Mouse (Mus musculus) hindbrain, embryonic 14.5 days (tissue): Measurements from ENCODE around the gene Fbxl12. TPM values are rescaled to one million over a fixed set of nuclear protein-coding genes. Genes with fewer than 3 reads are reported as not detected.
A peak's percentile ranks its signal among the peaks of the same experiment; 100 is the strongest.

Experiments
- ATAC-seq: fragments of 200-750 bp; cut with Nextera tagmentation; 2 replicates; pipeline ENCODE4 v1.8.0; 2017; ENCODE audit warnings: moderate number of reproducible peaks, mild to moderate bottlenecking, moderate TSS enrichment, moderate library complexity; ENCODE audit not compliant: low FRiP score
- DNase-seq: peaks from one replicate; pipeline ENCODE4 v3.0.0-alpha.2; 2015; ENCODE audit warnings: low spot score
- H3K27ac ChIP-seq: fragments of 300-500 bp; sonication (generic); 2 replicates; pipeline ENCODE4 v1.5.1; 2014; ENCODE audit warnings: mild to moderate bottlenecking, moderate library complexity
- H3K27me3 ChIP-seq: fragments of 300-500 bp; sonication (generic); 2 replicates; pipeline ENCODE4 v1.6.1; 2014; ENCODE audit warnings: mild to moderate bottlenecking, low read length, mixed read lengths; ENCODE audit not compliant: control insufficient read depth, insufficient read depth
- H3K36me3 ChIP-seq: fragments of 300-500 bp; sonication (generic); replicated peaks from 2 replicates; pipeline ENCODE4 v1.6.1; 2014; ENCODE audit not compliant: control insufficient read depth, insufficient read depth
- H3K4me1 ChIP-seq: fragments of 300-500 bp; sonication (generic); replicated peaks from 2 replicates; pipeline ENCODE4 v1.6.1; 2014; ENCODE audit warnings: antibody characterized with exemption, low read length, mixed read lengths; ENCODE audit not compliant: control insufficient read depth, insufficient read depth
- H3K4me2 ChIP-seq: fragments of 300-500 bp; sonication (generic); replicated peaks from 2 replicates; pipeline ENCODE4 v1.6.1; 2014; ENCODE audit warnings: mild to moderate bottlenecking, moderate library complexity
- H3K4me3 ChIP-seq: fragments of 300-500 bp; sonication (generic); replicated peaks from 2 replicates; pipeline ENCODE4 v1.5.1; 2014; ENCODE audit warnings: mild to moderate bottlenecking, low read length
- H3K9ac ChIP-seq: fragments of 300-500 bp; sonication (generic); 2 replicates; pipeline ENCODE4 v1.6.1; 2014
- H3K9me3 ChIP-seq: fragments of 300-500 bp; sonication (generic); 2 replicates; pipeline ENCODE4 v1.6.1; 2016; ENCODE audit warnings: low read length; ENCODE audit not compliant: control insufficient read depth
- WGBS: fragments of 180-500 bp; shearing (Covaris S2); extraction: QIAGEN DNeasy Blood & Tissue Kit; methylation state at CpG from one replicate; pipeline ENCODE4 v1.1.7; 2014; 5-methylcytosine and 5-hydroxymethylcytosine counted together
- polyA plus RNA-seq: library from polyadenylated mRNA; unstranded; fragments of >200 nt; fragmentation: Nextera tagmentation; extraction: Ambion mirVana; gene quantifications from 2 replicates; pipeline ENCODE4 v1.2.1, GENCODE M21; 2014

Gene Fbxl12
- polyA plus RNA-seq, 1 experiment from 2014 or later, result 10.2 TPM

GRCm38 (mm10) chr9:20611976-20612375 lies 32.6 kb downstream of the Fbxl12 start:
- Histone ChIP-seq H3K36me3 (peaks cover 12% of the 10 kb centered on the region), H3K4me1 (peaks cover 7% of the 10 kb centered on the region), H3K4me2 (no peak overlapping the region), H3K9ac (no peak overlapping the region), H3K4me3 (no peak overlapping the region), H3K27ac (no peak overlapping the region), H3K9me3 (no peaks in the 10 kb centered on the region), H3K27me3 (no peaks in the 10 kb centered on the region)
- no peak for DNase-seq
- no peak for ATAC-seq
- 88% methylated on average over 5 of the region's 5 CpGs for WGBS

GRCm38 (mm10) chr9:20609831-20610464 lies 34.6 kb downstream of the Fbxl12 start:
- Histone ChIP-seq H3K27me3 (no peaks in the 10 kb centered on the region), H3K4me1 (peaks cover 15% of the 10 kb centered on the region), H3K27ac (no peak overlapping the region), H3K4me2 (no peak overlapping the region), H3K9ac (no peak overlapping the region), H3K9me3 (no peaks in the 10 kb centered on the region), H3K36me3 (peaks cover 10% of the 10 kb centered on the region; the same call in 1 of the 2 replicates), H3K4me3 (no peak overlapping the region)
- DNase-seq (no peak), ATAC-seq (no peak)
- WGBS, result 88% methylated on average over 5 of the region's 5 CpGs

- Histone ChIP-seq H3K27me3 (no peaks in the 10 kb centered on the region), H3K4me1 (peaks cover 15% of the 10 kb centered on the region), H3K9ac (peak overlapping the region; percentile 93), H3K4me3 (peak overlapping the region; percentile 77), H3K9me3 (no peaks in the 10 kb centered on the region), H3K36me3 (peaks cover 17% of the 10 kb centered on the region), H3K27ac (peak overlapping the region; percentile 99), H3K4me2 (peak overlapping the region; percentile 84)
- under 1% methylated on average over 57 of the region's 57 CpGs for WGBS
- DNase-seq (peak; percentile 95), ATAC-seq (peak; percentile 89)
Measured at GRCm38 (mm10) chr9:20607100-20607974, 37.2 kb downstream of the Fbxl12 start.

GRCm38 (mm10) chr9:20606269-20606668 lies 38.3 kb downstream of the Fbxl12 start:
- Histone ChIP-seq H3K27me3 (no peaks in the 10 kb centered on the region), H3K27ac (peak overlapping the region; percentile 99), H3K9me3 (no peaks in the 10 kb centered on the region), H3K36me3 (peaks cover 27% of the 10 kb centered on the region), H3K4me1 (peaks cover 15% of the 10 kb centered on the region), H3K9ac (peak overlapping the region; percentile 93), H3K4me3 (peak overlapping the region; percentile 77; the same call in 1 of the 2 replicates), H3K4me2 (peak overlapping the region; percentile 84)
- no peak for DNase-seq
- ATAC-seq, result no peak
- WGBS, result 100% methylated on average over 1 of the region's 1 CpGs

- Histone ChIP-seq H3K27ac (no peak overlapping the region), H3K9ac (no peak overlapping the region), H3K36me3 (peaks cover 45% of the 10 kb centered on the region), H3K4me3 (no peak overlapping the region), H3K27me3 (no peaks in the 10 kb centered on the region), H3K4me2 (no peak overlapping the region), H3K9me3 (no peaks in the 10 kb centered on the region), H3K4me1 (peaks cover 2% of the 10 kb centered on the region; the same call in 1 of the 2 replicates)
- ATAC-seq (no peak), DNase-seq (no peak)
- WGBS, result 79% methylated on average over 6 of the region's 6 CpGs
Measured at GRCm38 (mm10) chr9:20601270-20601669, 43.3 kb downstream of the Fbxl12 start.

- DNase-seq (peak; percentile 94), ATAC-seq (peak; percentile 97)
- Histone ChIP-seq H3K9ac (peak within 1 kb of the TSS; percentile 81), H3K4me1 (peaks cover 10% of the 10 kb centered on the region), H3K27me3 (peaks cover 33% of the 10 kb centered on the region), H3K9me3 (no peaks in the 10 kb centered on the region), H3K4me3 (peak within 1 kb of the TSS; percentile 61), H3K36me3 (0 out of 2 replicates have a peak, but pooled peaks cover 5% of the 10 kb centered on the region), H3K27ac (peak within 1 kb of the TSS; percentile 89), H3K4me2 (peak within 1 kb of the TSS; percentile 52)
- WGBS, result under 1% methylated on average over 30 of the region's 30 CpGs
Measured at GRCm38 (mm10) chr9:20581175-20581634, 63.4 kb downstream of the Fbxl12 start, which contains the start of gene Zfp846. TSS of gene Zfp846 (plus strand) at chr9:20581291.

GRCm38 (mm10) chr9:20576591-20576990 lies 68.0 kb downstream of the Fbxl12 start:
- Histone ChIP-seq H3K4me1 (no peaks in the 10 kb centered on the region), H3K36me3 (no peaks in the 10 kb centered on the region), H3K27ac (no peak overlapping the region), H3K9ac (no peak overlapping the region), H3K9me3 (no peaks in the 10 kb centered on the region), H3K4me3 (no peak overlapping the region), H3K4me2 (no peak overlapping the region), H3K27me3 (peaks cover 39% of the 10 kb centered on the region)
- DNase-seq (no peak), ATAC-seq (no peak)
- WGBS, result 86% methylated on average over 2 of the region's 2 CpGs

GRCm38 (mm10) chr9:20571060-20571459 lies 73.5 kb downstream of the Fbxl12 start:
- Histone ChIP-seq H3K4me2 (no peak overlapping the region), H3K9ac (no peak overlapping the region), H3K27ac (no peak overlapping the region), H3K4me3 (no peak overlapping the region), H3K36me3 (no peaks in the 10 kb centered on the region), H3K4me1 (no peaks in the 10 kb centered on the region), H3K9me3 (no peaks in the 10 kb centered on the region), H3K27me3 (peaks cover 9% of the 10 kb centered on the region; the same call in 1 of the 2 replicates)
- ATAC-seq (no peak), DNase-seq (no peak)
